11 mouse cellular contexts compared by ENCODE assay signal in the genomic region with DNA sequence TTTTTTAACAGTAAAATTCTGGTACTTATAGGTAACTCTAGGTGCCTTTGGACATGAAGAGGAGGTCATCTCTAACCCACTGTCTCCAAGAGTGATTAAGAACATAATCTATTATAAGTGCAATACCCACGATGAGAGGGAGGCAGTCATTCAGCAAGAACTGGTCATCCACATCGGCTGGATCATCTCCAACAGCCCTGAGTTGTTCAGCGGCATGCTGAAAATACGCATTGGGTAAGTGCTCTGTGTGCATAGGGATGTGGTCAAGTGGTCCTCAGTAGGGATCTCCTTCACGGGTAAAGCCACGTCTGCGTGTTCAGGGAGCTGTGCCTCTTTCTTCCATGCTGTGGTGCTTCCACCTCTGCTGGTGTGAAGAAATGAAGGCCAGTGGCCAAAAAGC.
"Had no signal": no experiment of that assay in that cellular context is flagged by ENCODE, and none has a peak within 500 bp of the region (broad histone marks: within the 10 kb centered on the region; RNA-seq: fewer than 3 reads in every experiment).

No protein-coding gene starts in this region.

- H3K9me3 ChIP-seq: limb, embryonic 10.5 days; liver, embryonic 12.5 days; midbrain, embryonic 13.5 days; neural tube, embryonic 12.5 days had no signal

- ATAC-seq: liver, embryonic 12.5 days; midbrain, embryonic 13.5 days had no signal

- H3K27ac ChIP-seq: limb, embryonic 10.5 days; liver, embryonic 12.5 days; midbrain, embryonic 13.5 days; neural tube, embryonic 12.5 days had no signal

- H3K36me3 ChIP-seq: midbrain, embryonic 13.5 days had no signal

- H3K4me3 ChIP-seq: left cerebral cortex, adult 2 months; limb, embryonic 10.5 days; liver, embryonic 12.5 days; midbrain, embryonic 13.5 days; neural tube, embryonic 12.5 days had no signal

- H3K27me3 ChIP-seq: liver, embryonic 12.5 days; midbrain, embryonic 13.5 days; neural tube, embryonic 12.5 days had no signal

- H3K4me2 ChIP-seq: liver, embryonic 12.5 days; lung, embryonic 14.5 days; midbrain, embryonic 13.5 days; neural tube, embryonic 12.5 days had no signal

- H3K4me1 ChIP-seq: limb, embryonic 10.5 days; liver, embryonic 12.5 days; midbrain, embryonic 13.5 days; neural tube, embryonic 12.5 days had no signal

- DNase-seq: kidney, postnatal 14 days; lung, embryonic 14.5 days; lung, postnatal 14 days; spleen, adult 18-20 months; thymus, adult 18-20 months; thymus, postnatal 14 days had no signal

- H3K9ac ChIP-seq: liver, embryonic 12.5 days; lung, embryonic 14.5 days; midbrain, embryonic 13.5 days; neural tube, embryonic 12.5 days had no signal
